Mouse (Mus musculus): ENCODE measurements at regions not wholly inside any gene's neighbourhood (a gene's known extent, or its start where the extent isn't known, plus 50 kb on each side); places are given as distances from the start of the nearest gene placed in this dataset.

GRCm38 (mm10) chr4:31392932-31393632 is 570.8 kb upstream of the Map3k7 start:
- no peak for DNase-seq (ENCODE audit: low read depth, low spot score)

GRCm38 (mm10) chr4:31395538-31395937 is 568.4 kb upstream of the Map3k7 start:
- no peak for DNase-seq (ENCODE audit: low read depth, low spot score)

GRCm38 (mm10) chr4:31403976-31404375 is 559.9 kb upstream of the Map3k7 start:
- DNase-seq (ENCODE audit: low read depth, low spot score) = no peak

GRCm38 (mm10) chr4:31404840-31405714 is 558.8 kb upstream of the Map3k7 start:
- no peak for DNase-seq (ENCODE audit: low read depth, low spot score)

GRCm38 (mm10) chr4:31410157-31410556 is 553.7 kb upstream of the Map3k7 start:
- no peak for DNase-seq (ENCODE audit: low read depth, low spot score)

- no peak for DNase-seq (ENCODE audit: low read depth, low spot score)
These were observed 551.9 kb upstream of the Map3k7 start for GRCm38 (mm10) chr4:31411770-31412525.

- DNase-seq (ENCODE audit: low read depth, low spot score) = no peak
These were observed 546.7 kb upstream of the Map3k7 start for GRCm38 (mm10) chr4:31417161-31417560.

GRCm38 (mm10) chr4:31419240-31419639 is 544.7 kb upstream of the Map3k7 start:
- DNase-seq (ENCODE audit: low read depth, low spot score) = peak; percentile 59

- DNase-seq (ENCODE audit: low read depth, low spot score) = no peak
These were observed 543.7 kb upstream of the Map3k7 start for GRCm38 (mm10) chr4:31420167-31420566.

- no peak for DNase-seq (ENCODE audit: low read depth, low spot score)
These were observed 542.5 kb upstream of the Map3k7 start for GRCm38 (mm10) chr4:31421386-31421785.

- DNase-seq (ENCODE audit: low read depth, low spot score) = no peak
These were observed 538.8 kb upstream of the Map3k7 start for GRCm38 (mm10) chr4:31425135-31425534.

GRCm38 (mm10) chr4:31425716-31426115 is 538.2 kb upstream of the Map3k7 start:
- DNase-seq (ENCODE audit: low read depth, low spot score) = no peak

GRCm38 (mm10) chr4:31426169-31427030 is 537.5 kb upstream of the Map3k7 start:
- no peak for DNase-seq (ENCODE audit: low read depth, low spot score)

- DNase-seq (ENCODE audit: low read depth, low spot score) = no peak
These were observed 530.0 kb upstream of the Map3k7 start for GRCm38 (mm10) chr4:31433943-31434342.

- DNase-seq (ENCODE audit: low read depth, low spot score) = no peak
These were observed 509.0 kb upstream of the Map3k7 start for GRCm38 (mm10) chr4:31454898-31455297.

GRCm38 (mm10) chr4:31455466-31455865 is 508.4 kb upstream of the Map3k7 start:
- no peak for DNase-seq (ENCODE audit: low read depth, low spot score)

GRCm38 (mm10) chr4:31462456-31462855 is 501.4 kb upstream of the Map3k7 start:
- no peak for DNase-seq (ENCODE audit: low read depth, low spot score)

- DNase-seq (ENCODE audit: low read depth, low spot score) = no peak
These were observed 500.7 kb upstream of the Map3k7 start for GRCm38 (mm10) chr4:31463130-31463698.

- no peak for DNase-seq (ENCODE audit: low read depth, low spot score)
These were observed 495.6 kb upstream of the Map3k7 start for GRCm38 (mm10) chr4:31468306-31468705.

GRCm38 (mm10) chr4:31469803-31470202 is 494.1 kb upstream of the Map3k7 start:
- DNase-seq (ENCODE audit: low read depth, low spot score) = no peak

- no peak for DNase-seq (ENCODE audit: low read depth, low spot score)
These were observed 471.4 kb upstream of the Map3k7 start for GRCm38 (mm10) chr4:31492535-31492934.

All from retina, postnatal 7 days (tissue).